Mouse (Mus musculus) bone marrow macrophage, adult 2 months (primary cell): ENCODE results near the gene H1foo.

Experiments
- CTCF ChIP-seq: IDR thresholded peaks from 2 replicates; pipeline ENCODE4 v1.5.1; 2012; ENCODE audit warnings: low read depth, mild to moderate bottlenecking, low read length, moderate library complexity
- POLR2A ChIP-seq: IDR thresholded peaks from 2 replicates; pipeline ENCODE4 v1.6.1; 2012; ENCODE audit warnings: mild to moderate bottlenecking, low read depth, low read length, borderline replicate concordance

DNA sequence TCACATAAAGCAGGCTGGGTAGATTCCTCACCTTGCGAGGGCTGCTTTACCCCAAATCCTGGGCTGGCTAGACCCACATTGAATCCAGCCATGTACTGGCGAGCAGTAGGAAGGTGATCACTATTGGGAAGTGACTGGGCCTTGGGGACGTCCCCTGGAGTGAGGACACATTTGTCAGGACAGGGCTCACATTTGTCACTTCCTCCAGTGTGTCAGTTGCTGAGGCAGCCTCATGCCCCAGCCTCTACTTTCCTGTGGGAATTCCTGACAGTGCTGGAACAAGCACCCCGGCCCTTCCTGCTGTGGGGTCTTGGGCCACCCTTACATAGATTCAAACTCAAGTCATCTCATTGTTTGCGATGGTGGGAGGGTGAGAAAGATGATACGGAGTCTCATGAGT, 33.0 kb upstream of the H1foo start:
- no peak for TF ChIP-seq CTCF
- no peak for TF ChIP-seq POLR2A
